Mouse (Mus musculus): ENCODE results near the gene Mrps35.
A peak's percentile ranks its signal among the peaks of the same experiment; 100 is the strongest.

Mrps35 gene

GRCm38 (mm10) chr6:147085398-147086040 is 43.0 kb downstream of the Mrps35 start:
- no peak for DNase-seq (ENCODE audit: extremely low read depth, insufficient read length, low spot score)

- DNase-seq (ENCODE audit: extremely low read depth, insufficient read length, low spot score) = no peak
Measured at GRCm38 (mm10) chr6:147086594-147087225, 44.1 kb downstream of the Mrps35 start, which contains the start of gene Mansc4. Gene Mansc4 (minus strand): TSS chr6:147087032.

GRCm38 (mm10) chr6:147087736-147088135 is 45.2 kb downstream of the Mrps35 start:
- DNase-seq (ENCODE audit: extremely low read depth, insufficient read length, low spot score) = no peak

GRCm38 (mm10) chr6:147088517-147088916 is 46.0 kb downstream of the Mrps35 start:
- DNase-seq (ENCODE audit: extremely low read depth, insufficient read length, low spot score) = no peak

- no peak for DNase-seq (ENCODE audit: extremely low read depth, insufficient read length, low spot score)
Measured at GRCm38 (mm10) chr6:147090191-147090590, 47.6 kb downstream of the Mrps35 start.

- DNase-seq (ENCODE audit: extremely low read depth, insufficient read length, low spot score) = peak; percentile 91
Measured at GRCm38 (mm10) chr6:147091136-147092120, 48.9 kb downstream of the Mrps35 start, which contains the start of gene Klhl42. Gene Klhl42 (plus strand): TSS chr6:147091379.

- no peak for DNase-seq (ENCODE audit: extremely low read depth, insufficient read length, low spot score)
Measured at GRCm38 (mm10) chr6:147092136-147092535, 49.6 kb downstream of the Mrps35 start.

GRCm38 (mm10) chr6:147094771-147095170 is 52.2 kb downstream of the Mrps35 start:
- DNase-seq (ENCODE audit: extremely low read depth, insufficient read length, low spot score) = no peak

- no peak for DNase-seq (ENCODE audit: extremely low read depth, insufficient read length, low spot score)
Measured at GRCm38 (mm10) chr6:147096109-147096508, 53.5 kb downstream of the Mrps35 start.

- DNase-seq (ENCODE audit: extremely low read depth, insufficient read length, low spot score) = no peak
Measured at GRCm38 (mm10) chr6:147096934-147097333, 54.4 kb downstream of the Mrps35 start.

- DNase-seq (ENCODE audit: extremely low read depth, insufficient read length, low spot score) = no peak
Measured at GRCm38 (mm10) chr6:147097346-147097929, 54.9 kb downstream of the Mrps35 start.

- DNase-seq (ENCODE audit: extremely low read depth, insufficient read length, low spot score) = no peak
Measured at GRCm38 (mm10) chr6:147099458-147100277, 57.1 kb downstream of the Mrps35 start.

GRCm38 (mm10) chr6:147102293-147102692 is 59.7 kb downstream of the Mrps35 start:
- no peak for DNase-seq (ENCODE audit: extremely low read depth, insufficient read length, low spot score)

GRCm38 (mm10) chr6:147105529-147105928 is 63.0 kb downstream of the Mrps35 start:
- DNase-seq (ENCODE audit: extremely low read depth, insufficient read length, low spot score) = no peak

GRCm38 (mm10) chr6:147106716-147107115 is 64.2 kb downstream of the Mrps35 start:
- DNase-seq (ENCODE audit: extremely low read depth, insufficient read length, low spot score) = no peak

GRCm38 (mm10) chr6:147109283-147109682 is 66.7 kb downstream of the Mrps35 start:
- DNase-seq (ENCODE audit: extremely low read depth, insufficient read length, low spot score) = no peak

- no peak for DNase-seq (ENCODE audit: extremely low read depth, insufficient read length, low spot score)
Measured at GRCm38 (mm10) chr6:147116579-147116978, 74.0 kb downstream of the Mrps35 start.

- no peak for DNase-seq (ENCODE audit: extremely low read depth, insufficient read length, low spot score)
Measured at GRCm38 (mm10) chr6:147117764-147118163, 75.2 kb downstream of the Mrps35 start.

GRCm38 (mm10) chr6:147118190-147118589 is 75.6 kb downstream of the Mrps35 start:
- no peak for DNase-seq (ENCODE audit: extremely low read depth, insufficient read length, low spot score)

GRCm38 (mm10) chr6:147121320-147121719 is 78.8 kb downstream of the Mrps35 start:
- no peak for DNase-seq (ENCODE audit: extremely low read depth, insufficient read length, low spot score)

All from 3134 (cell line).